Mouse (Mus musculus): ENCODE measurements around the gene Ppip5k1.
A peak's percentile ranks its signal among the peaks of the same experiment; 100 is the strongest.
"Not testable (repeated sequence)": the region's sequence is repeated elsewhere in the genome, so short reads cannot be mapped to it uniquely, and the experiment has no call there.

The Ppip5k1 gene

GRCm38 (mm10) chr2:121354820-121355592, at the start of gene Ppip5k1:
TSS of gene Ppip5k1 (minus strand) at chr2:121355396.
- DNase-seq (ENCODE audit: low read depth, low spot score), result peak; percentile 93

GRCm38 (mm10) chr2:121403296-121403695, 48.1 kb upstream of the Ppip5k1 start:
- no peak for DNase-seq (ENCODE audit: low read depth, low spot score)

GRCm38 (mm10) chr2:121396624-121397023, 41.4 kb upstream of the Ppip5k1 start:
- DNase-seq (ENCODE audit: low read depth, low spot score), result peak; percentile 36

GRCm38 (mm10) chr2:121386961-121387575, 31.9 kb upstream of the Ppip5k1 start, which contains the start of gene Strc:
TSS of gene Strc (minus strand) at chr2:121387168.
- not testable (repeated sequence) for DNase-seq (ENCODE audit: low read depth, low spot score)

GRCm38 (mm10) chr2:121374766-121375165, 19.6 kb upstream of the Ppip5k1 start:
- DNase-seq (ENCODE audit: low read depth, low spot score), result no peak

GRCm38 (mm10) chr2:121372266-121372665, 17.1 kb upstream of the Ppip5k1 start:
- DNase-seq (ENCODE audit: low read depth, low spot score), result no peak

GRCm38 (mm10) chr2:121370921-121371320, 15.7 kb upstream of the Ppip5k1 start:
- DNase-seq (ENCODE audit: low read depth, low spot score), result no peak

GRCm38 (mm10) chr2:121368831-121369230, 13.6 kb upstream of the Ppip5k1 start:
- peak; percentile 16 for DNase-seq (ENCODE audit: low read depth, low spot score)

GRCm38 (mm10) chr2:121363656-121364055, 8.5 kb upstream of the Ppip5k1 start:
- DNase-seq (ENCODE audit: low read depth, low spot score), result no peak

- DNase-seq (ENCODE audit: low read depth, low spot score), result no peak
Measured at GRCm38 (mm10) chr2:121359461-121359860, 4.3 kb upstream of the Ppip5k1 start.

GRCm38 (mm10) chr2:121358381-121358780, 3.2 kb upstream of the Ppip5k1 start:
- DNase-seq (ENCODE audit: low read depth, low spot score), result no peak

- DNase-seq (ENCODE audit: low read depth, low spot score), result no peak
Measured at GRCm38 (mm10) chr2:121357961-121358360, 2.8 kb upstream of the Ppip5k1 start.

- DNase-seq (ENCODE audit: low read depth, low spot score), result no peak
Measured at GRCm38 (mm10) chr2:121357494-121357893, 2.3 kb upstream of the Ppip5k1 start, which contains the start of gene Ckmt1. TSS of gene Ckmt1 (plus strand) at chr2:121357714.

GRCm38 (mm10) chr2:121354378-121354777, 818 bp downstream of the Ppip5k1 start:
- DNase-seq (ENCODE audit: low read depth, low spot score), result no peak

GRCm38 (mm10) chr2:121353156-121353555, 2.0 kb downstream of the Ppip5k1 start:
- peak; percentile 63 for DNase-seq (ENCODE audit: low read depth, low spot score)

- DNase-seq (ENCODE audit: low read depth, low spot score), result no peak
Measured at GRCm38 (mm10) chr2:121339057-121339456, 16.1 kb downstream of the Ppip5k1 start.

GRCm38 (mm10) chr2:121329492-121329891, 25.7 kb downstream of the Ppip5k1 start:
- DNase-seq (ENCODE audit: low read depth, low spot score), result no peak

GRCm38 (mm10) chr2:121323693-121324470, 31.3 kb downstream of the Ppip5k1 start:
- no peak for DNase-seq (ENCODE audit: low read depth, low spot score)

- no peak for DNase-seq (ENCODE audit: low read depth, low spot score)
Measured at GRCm38 (mm10) chr2:121323041-121323440, 32.2 kb downstream of the Ppip5k1 start.

- DNase-seq (ENCODE audit: low read depth, low spot score), result no peak
Measured at GRCm38 (mm10) chr2:121316278-121316677, 38.9 kb downstream of the Ppip5k1 start.

GRCm38 (mm10) chr2:121308997-121309416, 46.2 kb downstream of the Ppip5k1 start:
- DNase-seq (ENCODE audit: low read depth, low spot score), result peak; percentile 23

GRCm38 (mm10) chr2:121300036-121300435, 55.2 kb downstream of the Ppip5k1 start:
- no peak for DNase-seq (ENCODE audit: low read depth, low spot score)

Data from skeletal muscle tissue, adult 2 months (tissue).